Mouse (Mus musculus): Measurements from ENCODE around the gene Slc16a8. TPM values are rescaled to one million over a fixed set of nuclear protein-coding genes. Genes with fewer than 3 reads are reported as not detected.

Slc16a8 gene
- not detected for total RNA-seq (2018; cell fraction: chromatin; rRNA removed)
- not detected for total RNA-seq (2018; cell fraction: cytosol; rRNA removed)
- total RNA-seq (2018; cell fraction: nucleus; rRNA removed) = not detected
- polyA plus RNA-seq (2018) = not detected in 3 replicates

GRCm38 (mm10) chr15:79254661-79255060 is at the start of gene Slc16a8:
TSS of gene Slc16a8 (minus strand) at chr15:79254761.
- Histone ChIP-seq H3K79me2 (ENCODE audit: inconsistent target) (no peaks in the 10 kb centered on the region), H3K27ac (no peak within 1 kb of the TSS), H3K36me3 (ENCODE audit: inconsistent target) (no peaks in the 10 kb centered on the region), H3K4me3 (ENCODE audit: inconsistent target) (no peak within 1 kb of the TSS)
- WGBS (ENCODE audit: missing documents) = 70% methylated on average over 3 of the region's 3 CpGs

- H3K27ac ChIP-seq = no peak overlapping the region
- no peak overlapping the region for H3K4me3 ChIP-seq (ENCODE audit: inconsistent target)
- no peaks in the 10 kb centered on the region for H3K36me3 ChIP-seq (ENCODE audit: inconsistent target)
- 92% methylated on average over 8 of the region's 8 CpGs for WGBS (ENCODE audit: missing documents)
- H3K79me2 ChIP-seq (ENCODE audit: inconsistent target) = no peaks in the 10 kb centered on the region
Observed at GRCm38 (mm10) chr15:79303725-79304124, 49.2 kb upstream of the Slc16a8 start.

- no peaks in the 10 kb centered on the region for H3K79me2 ChIP-seq (ENCODE audit: inconsistent target)
- no peak overlapping the region for H3K27ac ChIP-seq
- WGBS (ENCODE audit: missing documents) = 86% methylated on average over 2 of the region's 2 CpGs
- no peaks in the 10 kb centered on the region for H3K36me3 ChIP-seq (ENCODE audit: inconsistent target)
- no peak overlapping the region for H3K4me3 ChIP-seq (ENCODE audit: inconsistent target)
Observed at GRCm38 (mm10) chr15:79299563-79300155, 45.1 kb upstream of the Slc16a8 start.

- Histone ChIP-seq H3K36me3 (ENCODE audit: inconsistent target) (no peaks in the 10 kb centered on the region), H3K4me3 (ENCODE audit: inconsistent target) (no peak overlapping the region), H3K27ac (no peak overlapping the region), H3K79me2 (ENCODE audit: inconsistent target) (no peaks in the 10 kb centered on the region)
- WGBS (ENCODE audit: missing documents) = 92% methylated on average over 6 of the region's 6 CpGs
Observed at GRCm38 (mm10) chr15:79298553-79298952, 44.0 kb upstream of the Slc16a8 start.

DNA sequence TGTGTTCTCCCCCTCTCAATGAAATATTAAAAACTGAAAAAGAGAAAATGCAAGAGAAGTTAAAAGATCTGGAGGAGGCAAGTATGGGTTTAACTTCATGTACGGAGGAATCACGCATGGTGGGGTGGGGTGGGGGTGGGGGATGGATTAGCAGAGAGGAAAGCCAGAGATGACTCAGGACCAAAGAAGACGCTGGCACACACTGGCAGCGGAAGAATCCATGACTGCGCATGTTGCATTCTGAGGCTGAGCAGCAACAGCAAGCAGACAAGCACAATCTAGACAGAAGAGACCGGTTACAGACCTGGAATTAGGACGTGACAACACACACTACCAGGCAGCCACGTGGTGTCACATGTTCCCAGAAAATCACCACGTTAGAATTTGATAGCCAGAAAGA is 38.2 kb upstream of the Slc16a8 start:
- Histone ChIP-seq H3K79me2 (ENCODE audit: inconsistent target) (no peaks in the 10 kb centered on the region), H3K36me3 (ENCODE audit: inconsistent target) (no peaks in the 10 kb centered on the region), H3K4me3 (ENCODE audit: inconsistent target) (no peak overlapping the region), H3K27ac (no peak overlapping the region)
- WGBS (ENCODE audit: missing documents) = 87% methylated on average over 8 of the region's 9 CpGs

DNA sequence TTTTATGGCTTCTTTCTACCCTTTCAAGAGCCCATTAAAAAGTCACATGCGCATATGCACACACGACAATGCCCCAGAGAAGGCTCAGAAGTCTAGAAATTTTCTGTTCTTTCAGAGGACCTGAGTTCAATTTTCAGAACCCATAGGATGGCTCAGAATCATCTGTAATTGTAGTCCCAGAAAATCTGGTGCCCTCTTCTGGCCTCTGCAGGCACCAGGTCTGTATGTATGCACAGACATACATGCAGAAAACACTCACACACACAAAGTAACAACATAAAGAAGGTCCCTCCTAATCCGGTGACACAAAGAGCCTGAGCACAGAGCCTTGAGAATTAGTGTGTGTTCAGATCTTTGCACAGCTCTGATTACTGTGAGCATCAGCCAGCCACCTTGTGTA is 35.8 kb upstream of the Slc16a8 start:
- no peak overlapping the region for H3K27ac ChIP-seq
- H3K79me2 ChIP-seq (ENCODE audit: inconsistent target) = no peaks in the 10 kb centered on the region
- H3K36me3 ChIP-seq (ENCODE audit: inconsistent target) = no peaks in the 10 kb centered on the region
- H3K4me3 ChIP-seq (ENCODE audit: inconsistent target) = no peak overlapping the region
- WGBS (ENCODE audit: missing documents) = 89% methylated on average over 3 of the region's 3 CpGs

DNA sequence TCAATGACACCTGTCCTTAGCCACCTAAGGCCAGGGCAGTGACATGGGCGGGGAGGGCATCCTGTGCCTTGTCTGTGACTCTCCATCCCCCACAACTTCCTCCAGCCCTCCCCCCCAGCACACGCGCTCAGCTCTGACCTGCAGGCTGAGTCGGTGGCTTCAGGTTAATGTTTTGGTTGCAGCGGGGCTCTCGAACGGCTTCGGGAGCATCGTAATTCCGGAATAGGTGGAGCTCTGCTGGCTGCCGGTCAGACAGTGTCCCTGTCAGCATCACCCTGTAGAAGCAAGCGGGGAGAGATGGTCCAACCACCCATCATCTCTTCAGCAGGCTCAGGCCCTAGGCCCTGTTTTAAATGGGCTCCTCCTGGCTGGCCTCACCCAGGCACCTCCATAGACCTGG is 34.9 kb upstream of the Slc16a8 start:
- 98% methylated on average over 12 of the region's 12 CpGs for WGBS (ENCODE audit: missing documents)
- H3K36me3 ChIP-seq (ENCODE audit: inconsistent target) = no peaks in the 10 kb centered on the region
- H3K4me3 ChIP-seq (ENCODE audit: inconsistent target) = no peak overlapping the region
- H3K27ac ChIP-seq = no peak overlapping the region
- no peaks in the 10 kb centered on the region for H3K79me2 ChIP-seq (ENCODE audit: inconsistent target)

GRCm38 (mm10) chr15:79288387-79288786 is 33.8 kb upstream of the Slc16a8 start:
- no peaks in the 10 kb centered on the region for H3K36me3 ChIP-seq (ENCODE audit: inconsistent target)
- no peaks in the 10 kb centered on the region for H3K79me2 ChIP-seq (ENCODE audit: inconsistent target)
- 96% methylated on average over 3 of the region's 3 CpGs for WGBS (ENCODE audit: missing documents)
- no peak overlapping the region for H3K27ac ChIP-seq
- H3K4me3 ChIP-seq (ENCODE audit: inconsistent target) = no peak overlapping the region

GRCm38 (mm10) chr15:79287091-79287490 is 32.5 kb upstream of the Slc16a8 start:
- H3K79me2 ChIP-seq (ENCODE audit: inconsistent target) = no peaks in the 10 kb centered on the region
- no peak overlapping the region for H3K27ac ChIP-seq
- no peak overlapping the region for H3K4me3 ChIP-seq (ENCODE audit: inconsistent target)
- WGBS (ENCODE audit: missing documents) = 92% methylated on average over 3 of the region's 7 CpGs
- H3K36me3 ChIP-seq (ENCODE audit: inconsistent target) = no peaks in the 10 kb centered on the region

- no peaks in the 10 kb centered on the region for H3K36me3 ChIP-seq (ENCODE audit: inconsistent target)
- WGBS (ENCODE audit: missing documents) = 96% methylated on average over 7 of the region's 7 CpGs
- no peak overlapping the region for H3K27ac ChIP-seq
- H3K4me3 ChIP-seq (ENCODE audit: inconsistent target) = no peak overlapping the region
- H3K79me2 ChIP-seq (ENCODE audit: inconsistent target) = no peaks in the 10 kb centered on the region
Observed at GRCm38 (mm10) chr15:79286141-79286540, 31.6 kb upstream of the Slc16a8 start.

DNA sequence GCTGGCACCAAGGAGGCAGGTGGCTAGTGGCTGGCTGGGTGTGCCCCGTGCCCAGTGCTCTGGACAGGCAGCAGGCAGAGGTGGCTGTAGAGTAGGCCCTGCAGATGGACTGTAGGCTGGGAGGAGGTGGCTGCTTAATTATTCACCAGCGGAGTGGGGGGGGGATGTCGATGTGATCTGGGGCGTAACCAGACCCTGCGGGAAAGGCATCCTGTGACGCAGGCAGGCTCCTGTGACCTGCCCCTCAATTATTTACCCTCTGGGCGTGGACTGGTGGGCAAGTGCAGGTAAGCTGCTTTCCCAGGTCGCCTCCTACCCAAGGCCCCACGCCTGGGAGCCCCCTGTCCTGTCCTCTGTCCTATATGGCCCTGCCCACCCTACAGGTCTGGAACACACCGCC is 30.8 kb upstream of the Slc16a8 start, which contains the start of gene Baiap2l2:
Gene Baiap2l2 (minus strand): TSS at position 139 of the 400 bp plus-strand sequence.
- Histone ChIP-seq H3K27ac (no peak within 1 kb of the TSS), H3K4me3 (ENCODE audit: inconsistent target) (no peak within 1 kb of the TSS), H3K36me3 (ENCODE audit: inconsistent target) (no peaks in the 10 kb centered on the region), H3K79me2 (ENCODE audit: inconsistent target) (no peaks in the 10 kb centered on the region)
- WGBS (ENCODE audit: missing documents) = 90% methylated on average over 10 of the region's 10 CpGs

GRCm38 (mm10) chr15:79283371-79283770 is 28.8 kb upstream of the Slc16a8 start:
- 94% methylated on average over 4 of the region's 4 CpGs for WGBS (ENCODE audit: missing documents)
- Histone ChIP-seq H3K27ac (no peak overlapping the region), H3K79me2 (ENCODE audit: inconsistent target) (no peaks in the 10 kb centered on the region), H3K4me3 (ENCODE audit: inconsistent target) (no peak overlapping the region), H3K36me3 (ENCODE audit: inconsistent target) (no peaks in the 10 kb centered on the region)

- no peak overlapping the region for H3K27ac ChIP-seq
- H3K4me3 ChIP-seq (ENCODE audit: inconsistent target) = no peak overlapping the region
- 91% methylated on average over 5 of the region's 5 CpGs for WGBS (ENCODE audit: missing documents)
Observed at GRCm38 (mm10) chr15:79282434-79282833, 27.9 kb upstream of the Slc16a8 start.

DNA sequence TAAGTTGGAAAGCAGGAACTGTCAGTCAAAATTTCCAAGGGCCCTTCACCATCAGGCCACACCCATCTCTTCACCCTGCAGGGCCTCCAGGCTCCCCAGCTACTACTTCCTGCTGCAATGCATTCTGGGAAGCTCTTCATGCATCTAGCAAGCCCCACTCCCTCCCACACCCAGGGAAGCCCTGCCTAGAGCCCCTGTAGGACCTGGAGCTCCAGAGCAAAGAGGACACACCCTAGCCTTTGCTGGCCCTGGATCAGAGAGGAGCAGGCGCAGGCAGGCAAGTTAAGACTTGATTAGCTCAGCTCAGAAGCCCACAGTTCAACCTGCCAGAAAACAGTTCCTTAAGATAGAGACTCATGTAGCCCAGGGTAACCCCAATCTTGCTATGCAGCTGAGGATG is 26.8 kb upstream of the Slc16a8 start:
- 100% methylated on average over 1 of the region's 1 CpGs for WGBS (ENCODE audit: missing documents)
- Histone ChIP-seq H3K36me3 (ENCODE audit: inconsistent target) (no peaks in the 10 kb centered on the region), H3K27ac (no peak overlapping the region), H3K79me2 (ENCODE audit: inconsistent target) (no peaks in the 10 kb centered on the region), H3K4me3 (ENCODE audit: inconsistent target) (no peak overlapping the region)

More at GRCm38 (mm10) chr15:79282434-79282833, 27.9 kb upstream of the Slc16a8 start:
- Histone ChIP-seq H3K36me3 (ENCODE audit: inconsistent target) (no peaks in the 10 kb centered on the region), H3K79me2 (ENCODE audit: inconsistent target) (no peaks in the 10 kb centered on the region)

DNA sequence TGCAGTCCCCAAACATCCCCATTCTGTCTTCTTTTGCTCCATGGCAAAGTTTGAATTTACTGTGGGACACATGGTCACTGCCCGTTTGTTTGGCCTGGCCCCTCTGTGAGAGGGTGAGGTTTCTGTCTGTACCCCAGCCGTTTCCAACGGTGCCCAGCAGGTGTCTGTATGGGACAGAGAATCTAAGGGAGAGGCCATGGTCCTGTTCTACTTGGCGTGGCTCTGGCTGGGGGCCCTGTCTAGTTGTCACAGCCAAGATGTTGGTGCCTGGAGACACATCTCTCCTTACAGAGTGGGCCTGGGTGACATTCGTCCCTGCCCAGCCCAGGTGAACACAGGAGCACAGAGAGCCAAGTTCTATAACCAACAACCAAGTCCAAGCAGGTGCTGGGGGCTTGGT is 26.3 kb upstream of the Slc16a8 start:
- no peaks in the 10 kb centered on the region for H3K79me2 ChIP-seq (ENCODE audit: inconsistent target)
- 58% methylated on average over 5 of the region's 5 CpGs for WGBS (ENCODE audit: missing documents)
- H3K27ac ChIP-seq = no peak overlapping the region
- no peaks in the 10 kb centered on the region for H3K36me3 ChIP-seq (ENCODE audit: inconsistent target)
- no peak overlapping the region for H3K4me3 ChIP-seq (ENCODE audit: inconsistent target)

DNA sequence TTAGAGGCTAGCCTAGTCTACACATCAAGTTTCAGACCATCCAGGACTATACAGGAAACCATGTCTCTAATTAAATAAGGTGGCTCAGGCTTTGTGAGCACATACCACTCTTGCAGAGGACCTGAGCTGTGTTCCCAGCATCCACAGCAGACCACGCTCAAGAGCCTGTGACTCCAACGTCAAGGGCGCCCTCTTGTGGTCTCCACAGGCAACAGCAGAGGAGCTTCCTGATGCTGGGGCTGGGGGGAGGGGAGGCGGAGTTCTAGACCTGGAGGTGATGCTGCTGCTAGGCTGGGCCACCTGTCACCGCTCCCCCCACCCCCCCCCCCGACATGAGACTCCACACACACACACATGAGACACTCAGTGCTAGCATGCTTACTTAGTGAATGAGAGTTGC is 25.6 kb upstream of the Slc16a8 start:
- Histone ChIP-seq H3K79me2 (ENCODE audit: inconsistent target) (no peaks in the 10 kb centered on the region), H3K27ac (no peak overlapping the region), H3K36me3 (ENCODE audit: inconsistent target) (no peaks in the 10 kb centered on the region), H3K4me3 (ENCODE audit: inconsistent target) (no peak overlapping the region)
- 56% methylated on average over 6 of the region's 6 CpGs for WGBS (ENCODE audit: missing documents)

All from macrophage (primary cell).